Mouse (Mus musculus) adrenal gland, postnatal 25 days (tissue): ENCODE measurements at regions not wholly inside any gene's neighbourhood (a gene's known extent, or its start where the extent isn't known, plus 50 kb on each side); places are given as distances from the start of the nearest gene placed in this dataset.

Source experiments
- DNase-seq: peaks from one replicate; pipeline ENCODE4 v3.0.0; 2021; ENCODE audit warnings: mixed read lengths

- DNase-seq = no peak
Observed at GRCm38 (mm10) chr19:18444324-18444723, 187.3 kb downstream of the Ostf1 start.

- no peak for DNase-seq
Observed at GRCm38 (mm10) chr19:18436351-18436750, 195.3 kb downstream of the Ostf1 start.

GRCm38 (mm10) chr19:18420381-18420785 lies 211.2 kb downstream of the Ostf1 start:
- peak; percentile 46 for DNase-seq

- no peak for DNase-seq
Observed at GRCm38 (mm10) chr19:18418548-18418947, 213.1 kb downstream of the Ostf1 start.

GRCm38 (mm10) chr19:18377466-18378089 lies 254.0 kb downstream of the Ostf1 start:
- DNase-seq = no peak

- DNase-seq = no peak
Observed at GRCm38 (mm10) chr19:18368612-18369011, 263.0 kb downstream of the Ostf1 start.

GRCm38 (mm10) chr19:18353960-18354359 lies 277.7 kb downstream of the Ostf1 start:
- no peak for DNase-seq

- DNase-seq = no peak
Observed at GRCm38 (mm10) chr19:18345735-18346134, 285.9 kb downstream of the Ostf1 start.

- no peak for DNase-seq
Observed at GRCm38 (mm10) chr19:18343647-18344046, 288.0 kb downstream of the Ostf1 start.

GRCm38 (mm10) chr19:18343003-18343402 lies 288.6 kb downstream of the Ostf1 start:
- no peak for DNase-seq

- DNase-seq = no peak
Observed at GRCm38 (mm10) chr19:18337819-18338555, 293.6 kb downstream of the Ostf1 start.

- DNase-seq = no peak
Observed at GRCm38 (mm10) chr19:18336637-18337036, 295.0 kb downstream of the Ostf1 start.

GRCm38 (mm10) chr19:18334639-18335038 lies 297.0 kb downstream of the Ostf1 start:
- DNase-seq = no peak

- no peak for DNase-seq
Observed at GRCm38 (mm10) chr19:18331811-18332210, 299.8 kb downstream of the Ostf1 start.

GRCm38 (mm10) chr19:18329421-18329820 lies 302.2 kb downstream of the Ostf1 start:
- DNase-seq = peak; percentile 15

- no peak for DNase-seq
Observed at GRCm38 (mm10) chr19:18318391-18318944, 313.2 kb downstream of the Ostf1 start.

- no peak for DNase-seq
Observed at GRCm38 (mm10) chr19:18273415-18273814, 358.2 kb downstream of the Ostf1 start.

- DNase-seq = no peak
Observed at GRCm38 (mm10) chr19:18255074-18255684, 376.4 kb downstream of the Ostf1 start.

- no peak for DNase-seq
Observed at GRCm38 (mm10) chr19:18253333-18253732, 378.3 kb downstream of the Ostf1 start.
